Mouse (Mus musculus) mature B cell (primary cell): ENCODE data around the gene Cox18.

Experiments
- in situ Hi-C: fragments of 300-500 bp; cut with MboI; formaldehyde crosslinking; loops from 2 replicates; pipeline ENCODE4 v1.14.3; 2019

Gene Cox18

GRCm38 (mm10) chr5:90178116-90178515 lies 45.7 kb downstream of the Cox18 start:
- in situ Hi-C loops: no loop called here
